Mouse (Mus musculus) large intestine, adult 2 months (tissue): Measurements from ENCODE around the gene Mpdu1. TPM values are rescaled to one million over a fixed set of nuclear protein-coding genes. Genes with fewer than 3 reads are reported as not detected.
A peak's percentile ranks its signal among the peaks of the same experiment; 100 is the strongest.

Experiments used
- DNase-seq: peaks from one replicate; pipeline ENCODE4 v3.0.0-alpha.2; 2012; ENCODE audit warnings: low read depth, low spot score
- WGBS: fragments of 180-500 bp; shearing (Covaris S2); methylation state at CpG from one replicate; pipeline ENCODE4 v1.1.7; 2018; 5-methylcytosine and 5-hydroxymethylcytosine counted together
- polyA plus RNA-seq: library from polyadenylated mRNA; depleted of rRNA; stranded (reverse); fragments of >200 nt; gene quantifications from 2 replicates; pipeline ENCODE4 v1.2.3, GENCODE M21; 2012

Mpdu1 gene
- polyA plus RNA-seq, 1 experiment = 147 TPM

DNA sequence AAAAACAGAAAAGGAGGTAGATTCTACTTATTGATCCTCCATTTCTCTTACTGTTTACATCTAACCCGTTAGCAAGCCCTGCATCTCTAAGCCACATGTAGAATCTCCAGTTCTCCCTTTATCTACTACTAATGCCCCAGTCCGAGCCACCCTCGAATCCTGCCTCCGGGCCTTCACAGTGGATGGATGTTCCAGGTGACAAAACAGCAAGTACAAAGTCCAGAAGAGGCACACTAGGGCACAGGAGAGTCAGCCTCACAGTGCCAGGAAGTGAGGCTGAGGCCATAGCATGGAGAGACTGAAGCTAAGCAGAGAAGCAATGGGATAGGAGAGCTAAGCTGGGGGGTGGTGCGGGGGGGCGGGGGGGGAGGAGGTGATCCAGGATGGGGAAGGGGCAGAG, 30.4 kb upstream of the Mpdu1 start:
- WGBS = 34% methylated on average over 6 of the region's 6 CpGs
- DNase-seq = no peak

DNA sequence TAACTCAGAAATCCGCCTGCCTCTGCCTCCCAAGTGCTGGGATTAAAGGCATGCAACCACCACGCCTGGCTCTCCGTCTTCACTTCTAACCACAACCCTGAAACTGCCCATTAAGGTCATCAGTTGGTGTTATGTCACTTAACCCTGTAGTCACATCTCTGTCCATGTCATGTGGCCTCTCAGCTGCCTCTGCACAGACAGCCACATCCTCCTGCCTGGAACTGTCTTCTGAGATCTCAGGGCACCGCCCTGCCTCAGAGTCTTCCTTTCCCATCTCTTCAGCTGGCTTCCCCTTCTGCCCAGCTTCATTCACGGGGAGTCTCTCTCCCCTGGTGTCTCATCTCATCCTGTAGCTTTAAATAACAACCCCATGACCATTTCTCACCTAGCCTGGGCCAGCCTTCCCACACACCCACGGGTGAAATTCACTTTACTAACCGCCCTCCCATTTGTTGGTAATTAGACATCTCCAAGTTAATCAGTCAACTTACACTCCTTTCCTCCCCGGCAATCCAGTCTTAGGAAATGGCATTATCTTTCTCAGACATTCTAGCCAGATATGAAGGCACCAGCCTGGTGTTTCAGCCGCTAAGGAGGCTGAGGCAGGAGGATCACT, 29.9 kb upstream of the Mpdu1 start:
- WGBS = 62% methylated on average over 9 of the region's 9 CpGs
- no peak for DNase-seq

DNA sequence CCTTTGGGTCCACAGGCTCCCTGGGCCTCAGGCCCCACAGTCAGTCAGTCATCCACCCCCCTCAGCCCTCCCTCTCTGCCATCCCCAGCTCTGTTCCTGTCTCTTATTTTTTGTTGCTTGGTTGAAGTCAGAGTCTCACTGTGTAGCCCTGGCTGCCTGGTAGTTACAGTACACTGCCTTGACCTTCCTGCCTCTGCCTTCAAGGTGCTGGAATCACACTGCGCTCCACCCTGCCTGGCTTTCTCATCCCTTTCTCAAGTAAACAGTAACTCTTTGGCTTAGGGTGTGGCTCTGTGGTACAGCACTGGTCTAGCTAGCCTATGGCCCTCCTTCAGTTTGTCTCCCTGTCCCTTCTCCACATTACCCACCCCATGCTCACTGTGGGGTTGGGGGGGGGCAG, 27.4 kb upstream of the Mpdu1 start:
- WGBS = 53% methylated on average over 1 of the region's 1 CpGs

DNA sequence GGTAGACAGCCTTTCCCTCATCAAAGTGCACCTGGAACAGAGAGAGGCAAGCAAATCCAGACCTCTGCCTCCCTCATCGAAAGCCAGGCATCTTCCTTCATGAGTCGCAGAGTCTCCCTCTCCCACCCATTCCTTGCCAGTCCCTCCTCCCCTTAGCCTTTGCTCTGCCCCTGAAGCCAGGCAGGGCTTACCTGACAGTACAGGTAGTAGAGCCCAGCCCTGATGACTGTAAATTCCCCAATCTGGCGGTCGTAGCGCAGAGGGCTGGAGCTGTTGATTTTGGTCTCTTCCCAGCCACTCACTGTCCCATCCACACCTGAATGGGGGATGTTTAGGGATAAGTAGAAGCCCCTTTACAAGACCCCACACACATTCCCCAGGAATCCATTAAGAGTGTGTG, 24.6 kb upstream of the Mpdu1 start:
- DNase-seq = no peak
- WGBS = 26% methylated on average over 5 of the region's 5 CpGs

More for the DNA sequence above, 27.4 kb upstream of the Mpdu1 start:
- DNase-seq = no peak

DNA sequence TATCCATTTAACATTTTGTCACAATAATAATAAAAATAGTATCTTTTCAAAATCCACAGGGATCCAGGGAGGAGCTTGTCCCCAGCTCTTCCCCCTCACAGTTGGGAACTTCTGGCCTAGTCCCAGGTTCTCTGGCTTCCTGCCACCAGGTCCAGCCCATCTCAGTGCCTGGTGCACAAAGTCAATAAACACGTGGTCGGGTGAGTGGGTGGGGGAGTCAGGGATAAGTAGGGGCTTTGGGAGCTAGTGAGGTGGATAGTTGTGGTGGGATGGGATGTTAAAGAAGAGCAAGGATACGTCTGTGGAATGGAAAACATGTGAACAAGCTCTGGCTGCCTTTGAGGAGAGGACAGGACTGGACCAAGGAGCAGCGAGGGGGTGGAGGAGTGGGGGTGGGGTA, 23.9 kb upstream of the Mpdu1 start:
- 6% methylated on average over 4 of the region's 4 CpGs for WGBS
- DNase-seq = peak; percentile 73

DNA sequence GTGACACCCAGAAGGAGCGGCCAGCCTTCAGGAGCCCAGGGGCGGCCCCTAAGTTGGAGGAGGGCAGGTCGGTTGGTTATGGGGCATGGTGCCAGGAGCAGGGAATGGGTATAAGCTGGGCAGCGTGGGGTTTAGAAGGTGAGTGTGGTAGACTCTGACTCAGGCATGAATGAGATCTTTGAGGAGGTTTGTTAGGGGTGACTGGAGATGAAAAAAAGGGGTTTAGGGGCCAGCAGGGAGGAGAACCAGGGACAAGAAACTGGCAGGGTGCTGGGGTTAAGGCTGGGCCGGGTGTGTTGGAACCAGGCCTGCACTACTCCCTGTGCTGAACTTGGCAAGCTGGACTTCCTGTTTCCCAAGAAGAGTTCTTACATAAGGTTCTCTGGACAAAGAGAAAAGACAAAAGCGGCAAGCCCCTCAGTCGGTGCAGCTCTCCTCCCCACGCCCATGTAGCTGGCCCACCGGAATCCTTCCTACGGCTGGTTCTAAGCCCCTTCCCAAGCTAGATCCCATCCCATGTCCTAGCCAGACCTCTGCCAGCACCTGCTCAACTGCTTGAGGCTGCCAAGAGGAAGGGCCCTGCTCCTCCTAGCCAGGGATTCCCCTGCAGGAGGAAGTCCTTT, 23.2 kb upstream of the Mpdu1 start, which contains the start of gene Tnfsf13:
Gene Tnfsf13, minus strand, starts transcription at position 259 of the 623 bp plus-strand sequence.
- DNase-seq = peak; percentile 62
- 12% methylated on average over 10 of the region's 10 CpGs for WGBS

DNA sequence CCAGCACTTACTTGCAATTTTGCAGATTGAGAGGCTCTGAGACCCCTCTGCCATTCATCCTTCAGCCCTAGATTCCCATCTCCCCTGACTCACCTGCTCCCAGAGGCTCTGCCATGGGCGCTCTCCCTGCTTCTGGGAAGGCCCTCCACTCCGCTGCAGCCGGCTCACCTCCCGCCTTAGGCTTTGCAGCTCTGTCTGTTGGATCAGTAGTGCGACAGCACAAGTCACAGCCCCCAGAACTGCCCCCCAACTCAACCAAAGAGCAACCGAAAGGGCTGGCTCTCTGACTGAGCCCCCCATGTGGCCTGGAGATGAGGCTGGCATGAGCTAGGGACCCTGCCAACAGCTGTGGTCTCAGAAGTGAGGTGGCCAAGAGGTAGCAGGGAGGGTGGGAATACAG, 22.5 kb upstream of the Mpdu1 start:
- 40% methylated on average over 6 of the region's 6 CpGs for WGBS
- DNase-seq = no peak

DNA sequence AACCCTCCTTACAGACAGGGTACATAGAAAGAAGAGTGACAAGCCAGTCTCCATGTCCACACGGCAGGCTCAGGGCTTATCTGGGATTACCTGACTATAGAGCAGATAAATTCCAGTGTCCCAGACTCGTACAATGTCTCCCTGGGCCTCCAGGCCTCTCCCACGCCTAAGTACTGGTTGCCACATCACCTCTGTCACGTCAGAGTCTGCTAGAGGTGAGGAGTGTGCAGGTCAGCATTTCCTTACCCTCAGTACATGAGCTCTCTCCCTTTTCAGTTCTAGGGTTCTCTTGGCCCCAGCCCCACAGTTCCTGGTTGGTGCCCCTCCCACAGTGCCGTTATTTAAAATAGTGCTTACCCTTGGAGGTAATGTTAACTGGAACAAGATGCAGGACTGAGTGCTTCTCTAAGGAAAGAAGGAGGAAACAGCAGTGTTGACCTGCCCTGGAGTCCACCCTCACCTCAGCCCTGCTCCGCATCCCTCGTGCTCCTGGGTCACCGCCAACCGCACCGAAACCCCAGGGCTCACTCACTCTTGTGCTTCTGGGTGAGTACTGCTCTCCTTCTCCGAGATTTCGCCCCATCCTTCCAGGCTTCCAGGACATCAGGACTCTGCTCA, 21.8 kb upstream of the Mpdu1 start:
- whole genome bisulfite sequencing = 31% methylated on average over 12 of the region's 12 CpGs
- DNase-seq = no peak

DNA sequence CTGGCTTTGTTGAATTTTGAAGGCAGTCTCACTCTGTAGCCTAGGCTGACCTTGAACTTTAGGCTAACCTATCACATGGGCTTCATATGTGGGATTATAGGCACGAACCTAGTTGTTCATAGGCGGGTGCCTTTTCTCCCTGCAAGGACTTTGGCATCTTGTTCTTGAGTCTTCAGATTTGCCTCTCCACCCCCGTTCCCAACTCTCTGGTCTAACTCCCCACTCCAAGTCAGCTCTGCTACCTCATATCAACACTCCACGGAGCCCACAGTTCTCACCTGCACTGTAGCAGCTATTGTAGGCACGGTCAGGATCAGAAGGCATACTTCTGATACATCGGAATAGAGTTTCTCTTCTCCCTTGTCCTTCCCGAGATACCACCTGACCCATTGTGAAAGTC, 21.1 kb upstream of the Mpdu1 start:
- DNase-seq = no peak
- WGBS = 32% methylated on average over 7 of the region's 7 CpGs

DNA sequence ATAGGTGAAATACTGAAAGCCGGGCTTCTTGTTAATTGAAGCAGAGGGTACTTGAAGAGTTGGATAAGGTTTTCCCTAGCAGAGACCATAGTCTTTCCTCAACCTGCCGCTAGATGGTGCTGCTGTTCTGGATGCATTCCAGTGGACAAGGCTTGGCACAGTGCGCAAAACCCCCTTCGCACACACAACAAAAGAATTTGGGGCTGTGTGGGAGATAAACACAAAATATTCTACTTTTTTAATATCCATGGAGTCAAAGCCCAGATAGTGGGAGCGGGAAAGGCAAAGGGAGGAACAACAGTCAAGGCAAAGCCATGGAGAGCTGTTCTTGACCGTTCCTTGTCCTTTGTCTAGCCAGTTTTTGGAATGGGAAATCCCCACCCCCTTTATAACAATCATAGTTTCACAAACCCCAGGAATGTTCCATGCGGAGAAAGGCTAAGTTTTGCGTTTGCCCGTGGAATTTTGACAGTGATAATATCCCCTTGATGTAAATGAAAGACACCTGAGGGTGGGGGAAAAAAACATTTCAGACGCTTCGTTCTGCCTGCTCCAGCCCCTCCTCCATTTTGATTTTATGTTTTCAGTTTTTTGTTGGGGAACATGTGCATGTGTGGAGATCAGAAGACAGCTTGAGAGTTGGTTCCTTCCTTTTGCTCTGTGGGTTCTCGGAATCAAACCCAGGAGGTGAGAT, 20.5 kb upstream of the Mpdu1 start:
- WGBS = 18% methylated on average over 12 of the region's 12 CpGs
- peak; percentile 75 for DNase-seq

DNA sequence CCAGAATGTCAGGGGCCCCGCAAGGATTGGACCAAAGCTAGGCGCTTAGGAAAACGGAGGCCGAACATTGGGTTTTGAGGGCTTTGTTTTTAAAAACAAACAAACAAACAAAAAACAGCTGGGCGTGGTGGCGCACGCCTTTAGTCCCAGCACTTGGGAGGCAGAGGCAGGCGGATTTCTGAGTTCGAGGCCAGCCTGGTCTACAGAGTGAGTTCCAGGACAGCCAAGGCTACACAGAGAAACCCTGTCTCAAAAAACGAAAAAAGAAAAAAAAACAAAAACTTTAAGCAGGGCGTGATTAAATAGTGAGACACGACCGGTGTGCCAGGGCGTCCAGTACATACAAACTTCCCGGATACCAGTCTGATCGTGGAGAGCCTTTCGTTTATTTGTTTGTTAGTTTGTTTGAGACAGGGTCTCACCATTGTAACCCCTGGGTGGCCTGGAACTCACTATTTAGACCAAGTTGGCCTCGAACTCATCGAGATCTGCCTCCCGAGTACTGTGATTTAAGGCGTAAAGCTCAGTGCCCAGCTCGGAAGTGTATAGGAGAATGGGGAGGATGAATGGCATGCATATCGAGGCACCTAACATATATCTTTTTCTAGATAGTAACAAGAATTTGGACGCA, 19.9 kb upstream of the Mpdu1 start:
- DNase-seq = no peak
- 15% methylated on average over 24 of the region's 24 CpGs for WGBS

DNA sequence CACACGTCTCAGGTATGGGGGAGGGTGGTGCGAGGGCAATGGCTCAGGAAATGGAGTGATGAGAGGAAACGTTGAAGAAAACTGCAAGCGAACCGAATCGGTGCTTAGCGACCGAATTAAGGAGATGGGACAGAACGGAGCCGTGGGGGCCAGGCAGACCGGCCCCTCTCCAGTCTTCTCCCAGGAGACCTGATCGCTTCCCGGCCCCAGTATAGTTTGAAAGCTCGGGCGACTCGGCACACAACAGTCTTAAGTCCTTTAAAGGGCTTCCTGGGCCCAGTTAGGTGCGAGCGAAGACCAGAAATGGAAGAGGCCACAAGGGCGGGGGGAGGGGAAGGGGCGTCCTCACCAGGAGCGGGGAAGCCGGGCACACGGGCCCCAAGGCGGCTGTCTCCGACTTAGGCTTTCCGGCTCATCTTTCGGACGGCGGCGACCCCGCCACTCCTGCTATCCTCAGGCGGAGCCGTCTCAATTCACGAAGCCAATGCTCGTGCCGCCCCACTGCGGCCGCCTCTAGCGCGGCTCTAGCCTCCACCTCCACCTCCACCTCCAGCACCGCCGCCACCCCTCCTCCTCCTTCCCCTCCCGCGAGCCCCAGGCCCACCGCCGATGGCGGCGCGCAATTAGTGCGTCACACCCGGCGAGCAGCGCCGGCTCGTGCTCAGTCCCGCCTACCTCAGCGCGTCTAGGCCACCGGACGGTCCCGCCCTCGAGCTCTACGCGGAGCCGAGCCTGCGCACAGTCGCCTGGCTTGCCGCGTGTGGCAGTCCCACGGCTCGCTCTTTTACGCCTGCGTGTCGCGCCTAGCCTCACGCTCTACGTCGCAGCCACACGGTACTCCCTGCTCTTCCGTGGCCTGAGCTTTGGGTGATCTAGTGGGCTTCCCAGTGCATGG, 19.1 kb upstream of the Mpdu1 start, which contains the start of gene Senp3:
Gene Senp3, minus strand, starts transcription at position 771 of the 895 bp plus-strand sequence.
- DNase-seq = peak; percentile 80

DNA sequence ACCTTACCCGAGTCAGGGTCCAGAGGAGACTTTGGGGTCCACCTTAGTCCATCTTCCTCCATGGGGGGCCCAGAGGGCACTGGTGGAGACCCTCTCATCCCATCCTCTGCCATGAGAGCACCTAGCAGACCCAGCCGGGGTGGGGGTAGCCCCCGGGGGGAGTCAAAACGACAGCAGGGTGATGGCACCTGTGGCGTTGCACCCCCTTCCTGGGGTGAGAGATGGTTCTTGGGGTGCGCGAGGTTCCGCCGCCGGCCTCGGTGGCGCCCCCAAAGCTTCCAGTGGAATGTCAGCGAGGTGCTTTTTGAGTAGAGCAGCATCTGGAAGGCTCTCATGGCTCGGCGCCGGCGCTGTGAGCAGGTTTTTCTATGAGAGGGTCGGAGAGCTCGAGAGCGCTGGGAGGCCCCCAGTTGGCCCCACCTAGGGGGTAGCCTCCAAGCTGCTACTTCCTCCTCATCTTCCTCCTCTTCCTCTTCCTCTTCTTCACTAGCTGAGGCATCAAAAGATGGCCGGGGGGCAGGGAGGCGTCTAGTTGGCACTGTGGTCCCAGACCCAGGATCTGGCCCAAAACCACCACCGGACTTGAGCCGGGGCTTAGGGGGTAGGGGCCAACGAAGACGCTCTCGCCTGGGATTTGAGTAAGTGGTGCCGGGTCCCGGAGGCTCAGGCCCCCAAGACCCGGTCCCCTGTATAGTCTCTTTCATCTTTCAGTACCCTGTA, 17.9 kb upstream of the Mpdu1 start:
- 88% methylated on average over 30 of the region's 30 CpGs for WGBS
- DNase-seq = no peak

More for the DNA sequence above, 19.1 kb upstream of the Mpdu1 start, which contains the start of gene Senp3:
- under 1% methylated on average over 80 of the region's 80 CpGs for WGBS

DNA sequence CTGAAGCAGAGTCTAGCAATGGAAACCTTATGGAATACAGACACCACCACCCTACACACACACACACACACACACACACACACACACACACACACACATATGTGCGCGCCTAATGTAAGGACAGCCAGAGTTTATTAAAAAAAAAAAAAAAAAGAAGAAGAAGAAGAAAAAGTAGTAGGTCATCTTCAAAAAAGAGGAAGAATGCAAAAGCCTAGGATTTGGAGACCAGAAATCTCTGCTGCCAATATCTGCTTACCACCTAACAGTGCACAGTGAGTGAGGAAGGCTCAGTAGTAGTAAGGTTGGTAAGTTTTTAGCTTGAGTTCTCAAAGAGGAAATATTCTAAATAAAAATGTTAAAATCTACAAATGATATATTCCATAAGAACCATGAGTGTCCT, 16.7 kb upstream of the Mpdu1 start:
- no peak for DNase-seq
- 85% methylated on average over 2 of the region's 2 CpGs for WGBS

DNA sequence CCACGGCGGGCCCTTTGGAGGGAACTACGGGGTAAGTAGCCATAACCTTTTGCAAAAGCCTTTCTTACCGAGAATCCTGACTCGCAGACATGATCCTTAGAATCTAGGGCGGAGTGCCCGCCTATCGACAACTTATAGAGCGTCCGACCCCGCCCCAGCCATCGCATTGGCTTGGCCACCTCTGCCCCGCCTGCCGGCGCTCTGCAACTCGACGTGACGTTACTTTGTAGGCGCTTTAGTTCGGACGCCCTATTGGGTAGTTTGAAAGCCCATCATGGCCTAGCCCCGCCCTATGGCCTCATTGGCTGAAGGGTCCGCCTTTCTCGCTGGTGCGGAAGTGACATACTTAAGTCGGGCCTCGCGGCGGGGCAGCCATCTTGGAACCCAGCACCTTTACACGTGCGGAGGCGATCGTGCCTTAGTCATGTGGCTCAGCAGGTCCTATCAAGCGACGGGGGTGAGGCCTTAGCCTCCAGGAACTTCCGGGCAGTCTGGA, 9.8 kb upstream of the Mpdu1 start, which contains the start of gene Eif4a1:
Gene Eif4a1, minus strand, starts transcription at position 213 of the 496 bp plus-strand sequence.
- DNase-seq = peak; percentile 99
- WGBS = under 1% methylated on average over 36 of the region's 36 CpGs

DNA sequence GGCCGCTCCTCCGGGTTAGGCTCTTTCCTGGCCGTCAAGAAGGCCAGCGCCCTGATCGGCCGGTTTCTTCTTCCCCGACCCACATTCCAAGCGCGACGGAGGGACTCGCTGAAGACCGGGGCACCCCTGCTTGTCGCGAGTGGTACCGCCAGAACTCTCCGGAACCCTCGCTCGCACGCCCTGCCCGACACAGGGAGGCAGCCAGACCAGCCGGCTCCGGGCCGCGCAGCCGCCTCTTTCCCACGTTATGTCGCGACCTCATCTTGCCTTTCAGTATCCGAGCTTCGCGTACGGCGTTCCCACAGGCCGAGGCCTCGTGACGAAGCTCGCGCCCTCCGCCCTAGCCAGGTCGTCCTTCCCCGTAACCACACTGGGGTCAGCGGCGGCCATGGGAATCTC, 9.3 kb upstream of the Mpdu1 start:
- under 1% methylated on average over 43 of the region's 43 CpGs for WGBS

DNA sequence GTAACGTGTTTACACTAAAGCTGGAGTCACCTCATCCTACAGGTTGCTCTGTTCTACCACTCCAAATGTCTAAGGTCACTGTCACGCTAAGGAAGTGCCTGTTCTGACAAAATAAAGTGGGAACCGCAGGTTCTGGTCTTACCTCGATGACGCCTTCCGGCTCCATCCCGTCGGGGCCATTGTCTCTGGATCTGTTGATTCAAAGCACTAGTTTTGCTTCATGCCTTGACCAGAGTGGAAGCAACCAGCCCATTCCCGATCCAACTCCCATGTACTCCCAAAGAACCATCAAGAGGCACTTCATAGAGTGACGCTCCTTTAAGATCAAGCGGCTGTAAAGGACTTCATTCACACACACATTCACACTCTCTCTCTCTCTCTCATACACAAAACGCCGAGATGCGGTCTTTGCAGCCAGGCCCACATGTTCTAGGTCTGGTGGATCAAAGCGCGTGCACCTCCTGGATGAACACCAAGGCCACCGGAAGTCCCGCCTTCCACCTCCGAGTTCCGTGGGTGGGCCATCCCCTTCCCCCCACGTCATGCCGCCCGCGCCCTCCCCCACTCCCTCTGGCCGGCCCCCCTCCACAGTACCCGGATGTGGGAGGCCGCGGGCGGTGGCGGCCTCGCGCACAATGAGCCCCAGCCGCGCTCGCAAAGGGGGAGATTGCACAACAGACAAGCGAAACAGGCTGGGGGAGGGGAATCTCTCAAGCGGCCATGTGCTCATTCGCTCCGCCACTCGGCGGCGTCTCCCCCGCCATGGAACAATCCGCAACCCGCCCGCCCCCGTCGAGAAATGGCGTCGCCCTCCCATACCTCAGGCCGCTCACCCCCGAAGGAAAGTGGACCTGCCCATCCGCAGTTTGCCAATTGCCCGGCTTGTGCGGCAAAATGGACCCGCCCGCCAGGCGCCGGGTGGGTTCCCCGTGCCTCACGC, 8.6 kb upstream of the Mpdu1 start:
- WGBS = 1% methylated on average over 61 of the region's 61 CpGs
- DNase-seq = peak; percentile 66

More for the DNA sequence above, 9.3 kb upstream of the Mpdu1 start:
- no peak for DNase-seq
